Mouse (Mus musculus): ENCODE data around the gene Gch1. TPM values are rescaled to one million over a fixed set of nuclear protein-coding genes. Genes with fewer than 3 reads are reported as not detected.
A peak's percentile ranks its signal among the peaks of the same experiment; 100 is the strongest.
"Not testable (repeated sequence)": the region's sequence is repeated elsewhere in the genome, so short reads cannot be mapped to it uniquely, and the experiment has no call there.

The Gch1 gene
- polyA plus RNA-seq, 1 experiment from 2014 or later = 5.9 TPM

- WGBS = 82% methylated on average over 3 of the region's 3 CpGs
- Histone ChIP-seq H3K9me3 (no peaks in the 10 kb centered on the region), H3K9ac (no peak overlapping the region), H3K27me3 (no peaks in the 10 kb centered on the region), H3K4me2 (no peak overlapping the region), H3K27ac (replicated peaks) (no peak overlapping the region), H3K4me3 (no peak overlapping the region), H3K4me1 (replicated peaks) (no peaks in the 10 kb centered on the region), H3K36me3 (no peaks in the 10 kb centered on the region)
- no peak for ATAC-seq (ENCODE audit: low FRiP score, low read depth)
Observed at GRCm38 (mm10) chr14:47138853-47139252, 50.4 kb downstream of the Gch1 start.

- ATAC-seq (ENCODE audit: low FRiP score, low read depth) = no peak
- no peak overlapping the region for H3K4me2 ChIP-seq
- H3K4me1 ChIP-seq (replicated peaks) = no peaks in the 10 kb centered on the region
- H3K4me3 ChIP-seq = no peak overlapping the region
- no peaks in the 10 kb centered on the region for H3K36me3 ChIP-seq
- H3K27ac ChIP-seq (replicated peaks) = no peak overlapping the region
- H3K27me3 ChIP-seq = no peaks in the 10 kb centered on the region
- H3K9me3 ChIP-seq = no peaks in the 10 kb centered on the region
- WGBS = 73% methylated on average over 5 of the region's 5 CpGs
- no peak overlapping the region for H3K9ac ChIP-seq
Observed at GRCm38 (mm10) chr14:47136637-47137036, 52.6 kb downstream of the Gch1 start.

- Histone ChIP-seq H3K36me3 (no peaks in the 10 kb centered on the region), H3K4me1 (replicated peaks) (no peaks in the 10 kb centered on the region), H3K4me3 (no peak overlapping the region), H3K4me2 (no peak overlapping the region), H3K9me3 (no peaks in the 10 kb centered on the region), H3K27me3 (no peaks in the 10 kb centered on the region), H3K27ac (replicated peaks) (peak overlapping the region; percentile 28; the same call in 1 of the 2 replicates), H3K9ac (0 out of 2 replicates have a peak overlapping the region, but pooled peaks have one; percentile 9)
- 68% methylated on average over 10 of the region's 10 CpGs for WGBS
- ATAC-seq (ENCODE audit: low FRiP score, low read depth) = peak; percentile 66
Observed at GRCm38 (mm10) chr14:47133948-47134347, 55.3 kb downstream of the Gch1 start.

GRCm38 (mm10) chr14:47127987-47128386, 61.2 kb downstream of the Gch1 start:
- H3K9me3 ChIP-seq = no peaks in the 10 kb centered on the region
- ATAC-seq (ENCODE audit: low FRiP score, low read depth) = no peak
- WGBS = 93% methylated on average over 5 of the region's 5 CpGs
- no peak overlapping the region for H3K27ac ChIP-seq (replicated peaks)
- H3K4me3 ChIP-seq = no peak overlapping the region
- H3K27me3 ChIP-seq = no peaks in the 10 kb centered on the region
- H3K9ac ChIP-seq = no peak overlapping the region
- no peaks in the 10 kb centered on the region for H3K4me1 ChIP-seq (replicated peaks)
- H3K4me2 ChIP-seq = no peak overlapping the region
- H3K36me3 ChIP-seq = no peaks in the 10 kb centered on the region

GRCm38 (mm10) chr14:47117522-47117921, 71.7 kb downstream of the Gch1 start:
- no peak overlapping the region for H3K4me2 ChIP-seq
- no peaks in the 10 kb centered on the region for H3K27me3 ChIP-seq
- 78% methylated on average over 7 of the region's 7 CpGs for WGBS
- H3K9ac ChIP-seq = no peak overlapping the region
- H3K36me3 ChIP-seq = no peaks in the 10 kb centered on the region
- no peak overlapping the region for H3K27ac ChIP-seq (replicated peaks)
- H3K4me3 ChIP-seq = no peak overlapping the region
- no peak for ATAC-seq (ENCODE audit: low FRiP score, low read depth)
- no peaks in the 10 kb centered on the region for H3K9me3 ChIP-seq
- no peaks in the 10 kb centered on the region for H3K4me1 ChIP-seq (replicated peaks)

GRCm38 (mm10) chr14:47116062-47116762, 73.0 kb downstream of the Gch1 start:
- WGBS = 90% methylated on average over 9 of the region's 10 CpGs
- Histone ChIP-seq H3K36me3 (no peaks in the 10 kb centered on the region), H3K9ac (no peak overlapping the region), H3K27me3 (no peaks in the 10 kb centered on the region), H3K4me3 (no peak overlapping the region), H3K4me1 (replicated peaks) (no peaks in the 10 kb centered on the region), H3K27ac (replicated peaks) (no peak overlapping the region), H3K4me2 (no peak overlapping the region), H3K9me3 (no peaks in the 10 kb centered on the region)
- no peak for ATAC-seq (ENCODE audit: low FRiP score, low read depth)

GRCm38 (mm10) chr14:47115154-47115553, 74.1 kb downstream of the Gch1 start:
- no peak overlapping the region for H3K4me3 ChIP-seq
- WGBS = 65% methylated on average over 9 of the region's 9 CpGs
- no peak for ATAC-seq (ENCODE audit: low FRiP score, low read depth)
- H3K4me2 ChIP-seq = no peak overlapping the region
- H3K9ac ChIP-seq = no peak overlapping the region
- H3K36me3 ChIP-seq = no peaks in the 10 kb centered on the region
- no peak overlapping the region for H3K27ac ChIP-seq (replicated peaks)
- no peaks in the 10 kb centered on the region for H3K27me3 ChIP-seq
- H3K4me1 ChIP-seq (replicated peaks) = no peaks in the 10 kb centered on the region
- H3K9me3 ChIP-seq = no peaks in the 10 kb centered on the region

- Histone ChIP-seq H3K27ac (replicated peaks) (no peak overlapping the region), H3K36me3 (no peaks in the 10 kb centered on the region), H3K9me3 (no peaks in the 10 kb centered on the region), H3K4me2 (no peak overlapping the region), H3K27me3 (no peaks in the 10 kb centered on the region), H3K9ac (no peak overlapping the region), H3K4me3 (no peak overlapping the region), H3K4me1 (replicated peaks) (no peaks in the 10 kb centered on the region)
- ATAC-seq (ENCODE audit: low FRiP score, low read depth) = no peak
- 52% methylated on average over 9 of the region's 9 CpGs for WGBS
Observed at GRCm38 (mm10) chr14:47111341-47111740, 77.9 kb downstream of the Gch1 start.

GRCm38 (mm10) chr14:47110391-47110790, 78.8 kb downstream of the Gch1 start:
- not testable (repeated sequence) for H3K9me3 ChIP-seq; H3K4me1 ChIP-seq (replicated peaks); ATAC-seq (ENCODE audit: low FRiP score, low read depth); H3K4me3 ChIP-seq; H3K36me3 ChIP-seq; H3K27me3 ChIP-seq; H3K4me2 ChIP-seq; H3K9ac ChIP-seq; H3K27ac ChIP-seq (replicated peaks)
- WGBS = 92% methylated on average over 7 of the region's 7 CpGs

GRCm38 (mm10) chr14:47107461-47107860, 81.8 kb downstream of the Gch1 start:
- Histone ChIP-seq H3K4me1 (replicated peaks) (no peaks in the 10 kb centered on the region), H3K4me3 (no peak overlapping the region), H3K4me2 (no peak overlapping the region), H3K27me3 (no peaks in the 10 kb centered on the region), H3K9me3 (no peaks in the 10 kb centered on the region), H3K9ac (no peak overlapping the region), H3K27ac (replicated peaks) (no peak overlapping the region), H3K36me3 (no peaks in the 10 kb centered on the region)
- no peak for ATAC-seq (ENCODE audit: low FRiP score, low read depth)
- 82% methylated on average over 3 of the region's 3 CpGs for WGBS

- Histone ChIP-seq H3K9me3 (no peaks in the 10 kb centered on the region), H3K9ac (no peak overlapping the region), H3K27me3 (no peaks in the 10 kb centered on the region), H3K27ac (replicated peaks) (no peak overlapping the region), H3K4me2 (no peak overlapping the region), H3K4me3 (no peak overlapping the region), H3K4me1 (replicated peaks) (no peaks in the 10 kb centered on the region), H3K36me3 (no peaks in the 10 kb centered on the region)
- 96% methylated on average over 3 of the region's 3 CpGs for WGBS
- no peak for ATAC-seq (ENCODE audit: low FRiP score, low read depth)
Observed at GRCm38 (mm10) chr14:47105755-47106154, 83.5 kb downstream of the Gch1 start.

GRCm38 (mm10) chr14:47105174-47105557, 84.0 kb downstream of the Gch1 start:
- ATAC-seq (ENCODE audit: low FRiP score, low read depth) = no peak

More at GRCm38 (mm10) chr14:47105174-47105557, 84.0 kb downstream of the Gch1 start:
- 82% methylated on average over 3 of the region's 3 CpGs for WGBS
- no peaks in the 10 kb centered on the region for H3K27me3 ChIP-seq
- no peak overlapping the region for H3K27ac ChIP-seq (replicated peaks)
- H3K4me1 ChIP-seq (replicated peaks) = no peaks in the 10 kb centered on the region
- no peak overlapping the region for H3K9ac ChIP-seq
- H3K36me3 ChIP-seq = no peaks in the 10 kb centered on the region
- no peak overlapping the region for H3K4me3 ChIP-seq
- no peak overlapping the region for H3K4me2 ChIP-seq
- H3K9me3 ChIP-seq = no peaks in the 10 kb centered on the region
